ENCODE assay signal across 8 mouse cellular contexts in the genomic region with DNA sequence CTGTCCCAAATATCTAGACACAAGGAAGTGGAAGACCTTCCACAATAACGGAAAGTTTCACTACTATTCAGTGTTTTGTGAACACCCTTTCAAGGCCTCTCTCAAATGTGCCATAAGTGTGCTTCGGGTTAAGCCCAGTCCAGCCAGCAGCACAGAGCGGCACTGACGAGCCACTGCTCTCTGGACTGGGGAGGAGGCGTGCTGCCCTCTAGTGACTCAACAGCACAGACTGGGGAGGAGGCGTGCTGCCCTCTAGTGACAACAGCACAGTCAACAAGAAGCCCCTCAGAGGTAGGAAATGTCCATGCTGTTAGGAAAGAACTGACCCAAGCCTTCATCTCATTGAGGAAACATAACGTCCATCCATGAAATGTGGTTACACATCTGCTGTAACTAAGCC. TPM values are rescaled to one million over a fixed set of nuclear protein-coding genes. Genes with fewer than 3 reads are reported as not detected.
DNase-seq lines count a peak whose midpoint lies in the region; ATAC-seq and TF ChIP-seq lines count a peak whose summit lies in the region.

No protein-coding gene starts in this region.

- H3K27me3 ChIP-seq in hindbrain, postnatal 0 days (ENCODE audit: insufficient read depth, low read length), result no peaks in the 10 kb centered on the region

- DNase-seq in gastrocnemius, adult 8-10 months (ENCODE audit: low spot score in 2 of 2), result peak; percentile 56 to 79
- DNase-seq in hindbrain, postnatal 0 days (ENCODE audit: low spot score), result peak; percentile 84
- peak; percentile 64 to 67 for DNase-seq in left cerebral cortex, adult 18-20 months (ENCODE audit: low spot score in 2 of 2)
- peak; percentile 88 to 91 for DNase-seq in lung, postnatal 4 days
- peak; percentile 72 for DNase-seq in right cerebral cortex, adult 18-20 months
- DNase-seq in urinary bladder, adult 2 months (ENCODE audit: low spot score), result peak; percentile 51

- no peak overlapping the region for H3K9ac ChIP-seq in hindbrain, postnatal 0 days (replicated peaks; ENCODE audit: low read length)

- ATAC-seq in activated CD4-positive, CD25-positive, alpha-beta regulatory T cell, adult 4 months, result peak; percentile 99
- peak; percentile 100 for ATAC-seq in common myeloid progenitor, adult 5-6 weeks (replicated peaks; ENCODE audit: low read depth, poor library complexity, severe bottlenecking)
- peak; percentile 92 for ATAC-seq in hindbrain, postnatal 0 days

- H3K36me3 ChIP-seq in hindbrain, postnatal 0 days (ENCODE audit: insufficient read depth, low read length), result peaks cover 17% of the 10 kb centered on the region

- H3K4me3 ChIP-seq in hindbrain, postnatal 0 days (ENCODE audit: low read length), result no peak overlapping the region

- WGBS in hindbrain, postnatal 0 days, result 11% methylated on average over 7 of the region's 7 CpGs

- peak; percentile 99 for TF ChIP-seq CTCF in hindbrain, postnatal 0 days (IDR thresholded peaks at IDR 0.05; ENCODE audit: low read depth)

- H3K27ac ChIP-seq in hindbrain, postnatal 0 days, result no peak overlapping the region

- no peaks in the 10 kb centered on the region for H3K4me1 ChIP-seq in hindbrain, postnatal 0 days (ENCODE audit: insufficient read depth, low read length)

- H3K4me2 ChIP-seq in hindbrain, postnatal 0 days (ENCODE audit: low read depth, low read length), result no peak overlapping the region

- H3K9me3 ChIP-seq in hindbrain, postnatal 0 days (ENCODE audit: low read length), result no peaks in the 10 kb centered on the region

RNA-seq across cellular contexts. Expression of a gene that starts 24.6 kb away (rescaled TPM):
- polyA plus RNA-seq in activated CD4-positive, CD25-positive, alpha-beta regulatory T cell, adult 4 months (2017; shearing (Covaris generic)), result 1 to 10 TPM; 4.6 to 4.7 TPM
- 25.3 and 29.1 TPM in 2 replicates for total RNA-seq in common myeloid progenitor, adult 5-6 weeks (2017)
- 1 to 10 TPM; 6.6 to 7.9 (median 7.4) TPM for total RNA-seq in gastrocnemius, adult 8-10 months (2022)
- total RNA-seq in hindbrain, postnatal 0 days (2014; rRNA removed), result 13.6 and 16.7 TPM in 2 replicates
- polyA plus RNA-seq in hindbrain, postnatal 0 days (2015; fragmentation: Nextera tagmentation; extraction: Ambion mirVana), result 21.1 and 22.5 TPM in 2 replicates
- 10 to 100 TPM; 81.7 to 87.4 TPM for total RNA-seq in left cerebral cortex, adult 18-20 months (2021)
- polyA plus RNA-seq in urinary bladder, adult 2 months (2012; rRNA removed), result 6.4 and 7.4 TPM in 2 replicates

RNA-seq across cellular contexts. Expression of a gene that starts 30.7 kb away (rescaled TPM):
- polyA plus RNA-seq in activated CD4-positive, CD25-positive, alpha-beta regulatory T cell, adult 4 months (2017; shearing (Covaris generic)), result 10 to 100 TPM; 29.7 to 33.0 TPM
- 65.3 and 67.5 TPM in 2 replicates for total RNA-seq in common myeloid progenitor, adult 5-6 weeks (2017)
- 10 to 100 TPM; 16.3 to 20.0 (median 18.6) TPM for total RNA-seq in gastrocnemius, adult 8-10 months (2022)
- 51.5 and 74.1 TPM in 2 replicates for total RNA-seq in hindbrain, postnatal 0 days (2014; rRNA removed)
- polyA plus RNA-seq in hindbrain, postnatal 0 days (2015; fragmentation: Nextera tagmentation; extraction: Ambion mirVana), result 63.5 and 64.8 TPM in 2 replicates
- total RNA-seq in left cerebral cortex, adult 18-20 months (2021), result 100 to 1,000 TPM; 130 to 137 TPM
- 32.8 and 39.3 TPM in 2 replicates for polyA plus RNA-seq in urinary bladder, adult 2 months (2012; rRNA removed)

RNA-seq across cellular contexts. Expression of a gene that starts 49.5 kb away (rescaled TPM):
- polyA plus RNA-seq in activated CD4-positive, CD25-positive, alpha-beta regulatory T cell, adult 4 months (2017; shearing (Covaris generic)), result 1 to 10 TPM in 1 of 2 experiments, not detected in 1; 2.9 TPM
- total RNA-seq in common myeloid progenitor, adult 5-6 weeks (2017), result 0.64 TPM in 1 of 2 replicates, not detected in the other
- 100 to 1,000 TPM; 201 to 345 (median 252) TPM for total RNA-seq in gastrocnemius, adult 8-10 months (2022)
- total RNA-seq in hindbrain, postnatal 0 days (2014; rRNA removed), result 0.37 and 6.4 TPM in 2 replicates
- 2.5 and 3.4 TPM in 2 replicates for polyA plus RNA-seq in hindbrain, postnatal 0 days (2015; fragmentation: Nextera tagmentation; extraction: Ambion mirVana)
- total RNA-seq in left cerebral cortex, adult 18-20 months (2021), result 1 to 10 TPM; 2.1 to 3.7 TPM
- 12.7 and 38.4 TPM in 2 replicates for polyA plus RNA-seq in urinary bladder, adult 2 months (2012; rRNA removed)

Comparison
In these comparisons a context has a peak if more than half of its experiments do, and no peak if none do; other contexts are left out.
1. RNA of a gene that starts 49.5 kb away (total RNA-seq): 201 to 345 TPM in gastrocnemius, adult 8-10 months; 2.1 to 3.7 TPM in left cerebral cortex, adult 18-20 months, 0.64 TPM in common myeloid progenitor, adult 5-6 weeks and 0.37 to 6.4 TPM in hindbrain, postnatal 0 days; every median in the first group is over 10 times any median in the second.
2. Peak in every context shown above with its lines, with median percentiles within 50 percentile points of each other: ATAC-seq and DNase-seq.